Mouse (Mus musculus): ENCODE measurements around the gene Dennd1a.

The Dennd1a gene

GRCm38 (mm10) chr2:38235593-38235992, 51.6 kb downstream of the Dennd1a start:
- ATAC-seq (ENCODE audit: insufficient number of reproducible peaks, low FRiP score, low TSS enrichment): no peak

- ATAC-seq (ENCODE audit: insufficient number of reproducible peaks, low FRiP score, low TSS enrichment): no peak
These were observed 57.3 kb downstream of the Dennd1a start for GRCm38 (mm10) chr2:38229882-38230281.

- ATAC-seq (ENCODE audit: insufficient number of reproducible peaks, low FRiP score, low TSS enrichment): no peak
These were observed 63.4 kb downstream of the Dennd1a start for GRCm38 (mm10) chr2:38223759-38224158.

GRCm38 (mm10) chr2:38221461-38221860, 65.7 kb downstream of the Dennd1a start:
- no peak for ATAC-seq (ENCODE audit: insufficient number of reproducible peaks, low FRiP score, low TSS enrichment)

GRCm38 (mm10) chr2:38220687-38221435, 66.3 kb downstream of the Dennd1a start:
- no peak for ATAC-seq (ENCODE audit: insufficient number of reproducible peaks, low FRiP score, low TSS enrichment)

- no peak for ATAC-seq (ENCODE audit: insufficient number of reproducible peaks, low FRiP score, low TSS enrichment)
These were observed 67.5 kb downstream of the Dennd1a start for GRCm38 (mm10) chr2:38219666-38220065.

GRCm38 (mm10) chr2:38213041-38213440, 74.1 kb downstream of the Dennd1a start:
- ATAC-seq (ENCODE audit: insufficient number of reproducible peaks, low FRiP score, low TSS enrichment): no peak

- no peak for ATAC-seq (ENCODE audit: insufficient number of reproducible peaks, low FRiP score, low TSS enrichment)
These were observed 75.8 kb downstream of the Dennd1a start for GRCm38 (mm10) chr2:38211426-38211825.

GRCm38 (mm10) chr2:38207752-38208151, 79.4 kb downstream of the Dennd1a start:
- no peak for ATAC-seq (ENCODE audit: insufficient number of reproducible peaks, low FRiP score, low TSS enrichment)

- no peak for ATAC-seq (ENCODE audit: insufficient number of reproducible peaks, low FRiP score, low TSS enrichment)
These were observed 81.9 kb downstream of the Dennd1a start for GRCm38 (mm10) chr2:38205281-38205680.

- no peak for ATAC-seq (ENCODE audit: insufficient number of reproducible peaks, low FRiP score, low TSS enrichment)
These were observed 82.5 kb downstream of the Dennd1a start for GRCm38 (mm10) chr2:38204696-38205095.

- no peak for ATAC-seq (ENCODE audit: insufficient number of reproducible peaks, low FRiP score, low TSS enrichment)
These were observed 89.1 kb downstream of the Dennd1a start for GRCm38 (mm10) chr2:38198072-38198471.

GRCm38 (mm10) chr2:38196199-38197060, 90.8 kb downstream of the Dennd1a start:
- no peak for ATAC-seq (ENCODE audit: insufficient number of reproducible peaks, low FRiP score, low TSS enrichment)

- ATAC-seq (ENCODE audit: insufficient number of reproducible peaks, low FRiP score, low TSS enrichment): no peak
These were observed 95.2 kb downstream of the Dennd1a start for GRCm38 (mm10) chr2:38192007-38192406.

- ATAC-seq (ENCODE audit: insufficient number of reproducible peaks, low FRiP score, low TSS enrichment): no peak
These were observed 95.6 kb downstream of the Dennd1a start for GRCm38 (mm10) chr2:38191601-38192000.

- ATAC-seq (ENCODE audit: insufficient number of reproducible peaks, low FRiP score, low TSS enrichment): no peak
These were observed 100.8 kb downstream of the Dennd1a start for GRCm38 (mm10) chr2:38186438-38186837.

- no peak for ATAC-seq (ENCODE audit: insufficient number of reproducible peaks, low FRiP score, low TSS enrichment)
These were observed 102.2 kb downstream of the Dennd1a start for GRCm38 (mm10) chr2:38184977-38185376.

- ATAC-seq (ENCODE audit: insufficient number of reproducible peaks, low FRiP score, low TSS enrichment): no peak
These were observed 103.3 kb downstream of the Dennd1a start for GRCm38 (mm10) chr2:38183881-38184280.

- ATAC-seq (ENCODE audit: insufficient number of reproducible peaks, low FRiP score, low TSS enrichment): no peak
These were observed 104.9 kb downstream of the Dennd1a start for GRCm38 (mm10) chr2:38182283-38182682.

- ATAC-seq (ENCODE audit: insufficient number of reproducible peaks, low FRiP score, low TSS enrichment): no peak
These were observed 109.6 kb downstream of the Dennd1a start for GRCm38 (mm10) chr2:38177583-38177978.

GRCm38 (mm10) chr2:38176870-38177582, 110.2 kb downstream of the Dennd1a start:
- ATAC-seq (ENCODE audit: insufficient number of reproducible peaks, low FRiP score, low TSS enrichment): no peak

Measured in cerebellum, adult (tissue).